In the genomic region with DNA sequence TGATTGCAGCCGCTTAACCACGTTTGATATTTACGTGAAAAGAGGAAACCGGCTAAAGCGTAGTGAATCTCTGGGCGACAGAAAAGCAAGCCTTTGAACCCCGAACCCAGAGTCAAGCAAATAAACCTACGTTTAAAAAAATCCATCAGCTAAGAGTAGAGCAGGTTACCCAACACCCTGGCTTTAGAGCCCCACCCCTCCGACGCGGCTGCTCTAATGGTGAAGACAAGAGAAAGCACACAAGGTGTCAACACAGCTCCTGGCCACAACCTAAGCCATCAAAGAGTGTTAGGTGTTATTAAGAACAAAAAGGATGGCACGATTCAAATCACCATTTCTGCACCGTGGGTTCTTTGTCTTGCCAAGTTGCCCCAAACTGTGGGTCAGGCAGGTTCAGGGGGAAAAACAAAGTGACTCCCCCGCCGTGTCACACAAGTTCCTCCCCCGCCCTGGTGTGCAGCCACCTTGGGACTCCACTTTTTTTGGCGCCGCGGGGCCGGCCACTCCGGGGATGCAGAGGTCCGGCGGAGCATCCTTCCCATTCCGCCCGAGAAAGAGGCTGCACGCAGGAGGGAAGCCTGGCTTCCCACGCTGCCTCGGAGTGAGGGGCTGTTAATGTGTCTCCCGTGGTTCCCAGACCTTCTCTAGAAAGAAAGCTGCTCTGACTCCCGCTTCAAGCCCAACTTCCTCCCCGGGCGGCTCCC, we compare ENCODE assay signal across 8 mouse cellular contexts. TPM values are rescaled to one million over a fixed set of nuclear protein-coding genes. Genes with fewer than 3 reads are reported as not detected.
DNase-seq lines count a peak whose midpoint lies in the region; ATAC-seq lines count a peak whose summit lies in the region.

No protein-coding gene starts in this region.

- no peak for ATAC-seq in heart, embryonic 11.5 days (replicated peaks; ENCODE audit: insufficient number of reproducible peaks, low FRiP score, low TSS enrichment)
- ATAC-seq in inflammation-experienced regulatory T-cells, adult 6 months: peak; percentile 58
- no peak; the same call in 1 of the 2 replicates for ATAC-seq in midbrain, embryonic 12.5 days (ENCODE audit: low FRiP score, low read depth)
- no peak; the same call in 1 of the 2 replicates for ATAC-seq in megakaryocyte-erythroid progenitor cell, adult 5-6 weeks (replicated peaks; ENCODE audit: low FRiP score, low TSS enrichment, poor library complexity, severe bottlenecking)

- no peak for DNase-seq in heart, adult 9 months (ENCODE audit: low spot score in 2 of 2)
- peak; percentile 28 to 46 for DNase-seq in B cell, adult 2 months
- peak; percentile 24 for DNase-seq in c-Kit-negative CD71-positive TER-119-positive erythroid progenitor cells, embryonic 14.5 days (ENCODE audit: low read depth, low spot score)
- DNase-seq in adrenal gland, postnatal 36 days: no peak

- H3K9ac ChIP-seq in heart, embryonic 11.5 days (ENCODE audit: low read depth, low read length): peak overlapping the region; percentile 78
- H3K9ac ChIP-seq in midbrain, embryonic 12.5 days (replicated peaks): peak overlapping the region; percentile 66

- H3K4me3 ChIP-seq in heart, embryonic 11.5 days (ENCODE audit: low read depth, low read length): peak overlapping the region; percentile 80
- H3K4me3 ChIP-seq in midbrain, embryonic 12.5 days: peak overlapping the region; percentile 58

- no peaks in the 10 kb centered on the region for H3K9me3 ChIP-seq in heart, embryonic 11.5 days (replicated peaks; ENCODE audit: control insufficient read depth, low read length)
- H3K9me3 ChIP-seq in midbrain, embryonic 12.5 days: no peaks in the 10 kb centered on the region

- H3K27ac ChIP-seq in heart, embryonic 11.5 days (ENCODE audit: low read depth, low read length): no peak overlapping the region
- H3K27ac ChIP-seq in midbrain, embryonic 12.5 days (replicated peaks): no peak overlapping the region

- WGBS in heart, embryonic 11.5 days (ENCODE audit: insufficient replicate concordance): 3% methylated on average over 32 of the region's 32 CpGs
- 4% methylated on average over 31 of the region's 32 CpGs for WGBS in midbrain, embryonic 12.5 days

- peak overlapping the region; percentile 100 for H3K4me2 ChIP-seq in heart, embryonic 11.5 days
- peak overlapping the region; percentile 97 for H3K4me2 ChIP-seq in midbrain, embryonic 12.5 days (replicated peaks)

- no peaks in the 10 kb centered on the region for H3K36me3 ChIP-seq in heart, embryonic 11.5 days (ENCODE audit: control insufficient read depth, insufficient read depth, low read length)
- no peaks in the 10 kb centered on the region for H3K36me3 ChIP-seq in midbrain, embryonic 12.5 days

- peaks cover 40% of the 10 kb centered on the region for H3K27me3 ChIP-seq in heart, embryonic 11.5 days (ENCODE audit: control insufficient read depth, insufficient read depth, low read length)
- peaks cover 77% of the 10 kb centered on the region for H3K27me3 ChIP-seq in midbrain, embryonic 12.5 days

- H3K4me1 ChIP-seq in heart, embryonic 11.5 days (ENCODE audit: control insufficient read depth, insufficient read depth, low read length): peaks cover 29% of the 10 kb centered on the region
- peaks cover 13% of the 10 kb centered on the region for H3K4me1 ChIP-seq in midbrain, embryonic 12.5 days

RNA-seq across cellular contexts. Expression of a gene that starts 1.2 kb away (rescaled TPM):
- polyA plus RNA-seq in heart, embryonic 11.5 days (2014; fragmentation: Nextera tagmentation; extraction: Ambion mirVana): 20.3 and 21.0 TPM in 2 replicates
- polyA plus RNA-seq in inflammation-experienced regulatory T-cells, adult 6 months (2017; shearing (Covaris generic)): 100 to 1,000 TPM in 2 of 3 experiments, 10 to 100 TPM in 1; 53.2 to 448 (median 275) TPM
- 10.8 and 13.6 TPM in 2 replicates for polyA plus RNA-seq in midbrain, embryonic 12.5 days (2016; fragmentation: Nextera tagmentation; extraction: Ambion mirVana)
- 152 and 177 TPM in 2 replicates for total RNA-seq in megakaryocyte-erythroid progenitor cell, adult 5-6 weeks (2014; fragmentation: Nextera tagmentation)
- 119 and 210 TPM in 2 replicates for total RNA-seq in megakaryocyte-erythroid progenitor cell, adult 5-6 weeks (2017)
- 10 to 100 TPM; 10.6 to 19.7 TPM for total RNA-seq in adrenal gland, postnatal 36 days (2021)

RNA-seq across cellular contexts. Expression of a gene that starts 44.1 kb away (rescaled TPM):
- polyA plus RNA-seq in heart, embryonic 11.5 days (2014; fragmentation: Nextera tagmentation; extraction: Ambion mirVana): 26.0 and 26.6 TPM in 2 replicates
- 10 to 100 TPM; 29.1 to 55.1 (median 33.0) TPM for polyA plus RNA-seq in inflammation-experienced regulatory T-cells, adult 6 months (2017; shearing (Covaris generic))
- polyA plus RNA-seq in midbrain, embryonic 12.5 days (2016; fragmentation: Nextera tagmentation; extraction: Ambion mirVana): 39.4 and 41.3 TPM in 2 replicates
- 189 and 238 TPM in 2 replicates for total RNA-seq in megakaryocyte-erythroid progenitor cell, adult 5-6 weeks (2014; fragmentation: Nextera tagmentation)
- total RNA-seq in megakaryocyte-erythroid progenitor cell, adult 5-6 weeks (2017): 50.6 and 67.8 TPM in 2 replicates
- 10 to 100 TPM; 74.4 to 90.2 TPM for total RNA-seq in adrenal gland, postnatal 36 days (2021)

Comparison
In these comparisons a context has a peak if more than half of its experiments do, and no peak if none do; other contexts are left out.
1. DNase-seq: peak in B cell, adult 2 months (2 of 2) and c-Kit-negative CD71-positive TER-119-positive erythroid progenitor cells, embryonic 14.5 days (single experiment); none in heart, adult 9 months (0 of 2) and adrenal gland, postnatal 36 days (0 of 2).